Mouse (Mus musculus) lung, embryonic 14.5 days (tissue): Measurements from ENCODE around the gene Lamp5. TPM values are rescaled to one million over a fixed set of nuclear protein-coding genes. Genes with fewer than 3 reads are reported as not detected.

Experiments used
- ATAC-seq: fragments of 200-750 bp; cut with Nextera tagmentation; 2 replicates; pipeline ENCODE4 v1.8.0; 2017; ENCODE audit warnings: mild to moderate bottlenecking, moderate TSS enrichment, moderate library complexity; ENCODE audit not compliant: insufficient read depth
- DNase-seq: peaks from one replicate; pipeline ENCODE4 v3.0.0-alpha.2; 2015
- H3K27ac ChIP-seq: fragments of 300-500 bp; sonication (generic); 2 replicates; pipeline ENCODE4 v1.5.1; 2014; ENCODE audit warnings: low read depth, mild to moderate bottlenecking, moderate library complexity
- H3K27me3 ChIP-seq: fragments of 300-500 bp; sonication (generic); 2 replicates; pipeline ENCODE4 v1.6.1; 2014; ENCODE audit warnings: low read length, control low read depth; ENCODE audit not compliant: insufficient read depth
- H3K36me3 ChIP-seq: fragments of 300-500 bp; sonication (generic); 2 replicates; pipeline ENCODE4 v1.6.1; 2014; ENCODE audit warnings: control low read depth; ENCODE audit not compliant: insufficient read depth
- H3K4me1 ChIP-seq: fragments of 300-500 bp; sonication (generic); 2 replicates; pipeline ENCODE4 v1.6.1; 2014; ENCODE audit warnings: antibody characterized with exemption, control low read depth; ENCODE audit not compliant: insufficient read depth
- H3K4me2 ChIP-seq: fragments of 300-500 bp; sonication (generic); 2 replicates; pipeline ENCODE4 v1.6.1; 2014; ENCODE audit warnings: mild to moderate bottlenecking
- H3K4me3 ChIP-seq: fragments of 300-500 bp; sonication (generic); 2 replicates; pipeline ENCODE4 v1.5.1; 2014; ENCODE audit warnings: low read depth, low read length
- H3K9ac ChIP-seq: fragments of 300-500 bp; sonication (generic); 2 replicates; pipeline ENCODE4 v1.6.1; 2014
- H3K9me3 ChIP-seq: fragments of 300-500 bp; sonication (generic); 2 replicates; pipeline ENCODE4 v1.6.1; 2016; ENCODE audit warnings: low read depth, low read length, control low read depth
- CTCF ChIP-seq: IDR thresholded peaks from 2 replicates; pipeline ENCODE4 v1.5.1; 2016; ENCODE audit warnings: antibody characterized with exemption, low read depth
- WGBS: fragments of 180-500 bp; shearing (Covaris S2); extraction: QIAGEN DNeasy Blood & Tissue Kit; methylation state at CpG from one replicate; pipeline ENCODE4 v1.1.7; 2014; 5-methylcytosine and 5-hydroxymethylcytosine counted together
- polyA plus RNA-seq: library from polyadenylated mRNA; unstranded; fragments of >200 nt; fragmentation: Nextera tagmentation; extraction: Ambion mirVana; gene quantifications from 2 replicates; pipeline ENCODE4 v1.2.1, GENCODE M21; 2014

Lamp5 gene
- 0.28 TPM in 1 of 2 replicates, not detected in the other for polyA plus RNA-seq

DNA sequence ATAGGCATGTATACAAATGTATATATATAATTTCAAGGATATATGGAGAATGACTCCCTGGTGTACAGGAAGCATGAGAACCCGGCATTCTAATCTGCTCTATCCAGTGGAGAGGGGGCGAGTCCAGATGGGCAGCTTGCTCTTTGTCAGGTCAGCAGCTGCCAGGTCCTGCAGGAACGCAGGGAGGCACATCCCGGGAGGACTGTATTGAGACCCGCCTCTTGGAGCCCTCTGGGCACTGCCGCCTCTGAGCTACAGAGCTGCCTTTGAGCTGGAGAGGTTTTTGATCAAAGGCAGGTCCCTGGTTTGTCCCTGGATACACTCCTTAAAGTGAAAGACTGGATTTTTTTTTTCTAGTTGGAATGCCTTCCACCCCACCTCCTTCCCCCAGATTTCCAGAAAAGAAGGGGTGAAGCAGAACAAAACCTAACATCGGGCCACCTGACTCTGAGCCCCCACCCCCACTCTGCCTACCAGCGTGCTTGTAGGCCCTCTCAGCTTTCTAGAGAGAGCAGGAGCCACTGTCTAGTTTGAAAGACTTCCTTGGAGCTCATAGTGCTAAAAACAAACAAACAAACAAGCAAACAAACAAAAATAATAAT is at the start of gene Lamp5:
TSS of gene Lamp5 (plus strand) at position 552 of the 602 bp plus-strand sequence.
- Histone ChIP-seq H3K4me3 (peak within 1 kb of the TSS; percentile 20; the same call in 1 of the 2 replicates), H3K4me1 (no peaks in the 10 kb centered on the region), H3K27me3 (peaks cover 20% of the 10 kb centered on the region; the same call in 1 of the 2 replicates), H3K4me2 (peak within 1 kb of the TSS; percentile 48), H3K9ac (no peak within 1 kb of the TSS), H3K36me3 (no peaks in the 10 kb centered on the region), H3K9me3 (no peaks in the 10 kb centered on the region), H3K27ac (no peak within 1 kb of the TSS)
- WGBS: 4% methylated on average over 8 of the region's 8 CpGs
- peak; percentile 35; the same call in 1 of the 2 replicates for ATAC-seq
- no peak for TF ChIP-seq CTCF
- DNase-seq: peak; percentile 7

DNA sequence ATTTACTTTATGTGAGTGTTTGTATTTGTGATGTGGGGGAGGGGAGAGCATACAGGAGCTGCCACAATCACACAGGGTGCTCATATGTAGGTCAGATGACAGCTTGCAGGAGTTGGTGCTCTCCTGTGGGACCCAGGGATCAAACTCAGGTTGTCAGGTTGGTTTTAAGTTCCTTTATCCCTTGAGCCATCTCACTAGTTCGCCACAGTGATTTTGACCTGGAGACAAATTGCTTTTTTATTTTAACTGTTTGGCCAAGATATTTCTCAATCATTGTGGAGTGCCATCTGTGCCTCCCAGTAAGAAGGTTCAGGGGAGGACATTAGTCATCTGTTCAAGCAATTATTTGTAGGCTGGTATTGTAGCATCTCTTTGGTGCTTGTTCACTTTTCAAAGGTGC is 48.2 kb upstream of the Lamp5 start:
- Histone ChIP-seq H3K4me3 (no peak overlapping the region), H3K27me3 (no peaks in the 10 kb centered on the region), H3K9ac (no peak overlapping the region), H3K9me3 (no peaks in the 10 kb centered on the region), H3K4me2 (no peak overlapping the region), H3K4me1 (no peaks in the 10 kb centered on the region), H3K27ac (no peak overlapping the region), H3K36me3 (no peaks in the 10 kb centered on the region)
- no peak for TF ChIP-seq CTCF
- DNase-seq (no peak), ATAC-seq (no peak)
- WGBS: 66% methylated on average over 1 of the region's 1 CpGs

DNA sequence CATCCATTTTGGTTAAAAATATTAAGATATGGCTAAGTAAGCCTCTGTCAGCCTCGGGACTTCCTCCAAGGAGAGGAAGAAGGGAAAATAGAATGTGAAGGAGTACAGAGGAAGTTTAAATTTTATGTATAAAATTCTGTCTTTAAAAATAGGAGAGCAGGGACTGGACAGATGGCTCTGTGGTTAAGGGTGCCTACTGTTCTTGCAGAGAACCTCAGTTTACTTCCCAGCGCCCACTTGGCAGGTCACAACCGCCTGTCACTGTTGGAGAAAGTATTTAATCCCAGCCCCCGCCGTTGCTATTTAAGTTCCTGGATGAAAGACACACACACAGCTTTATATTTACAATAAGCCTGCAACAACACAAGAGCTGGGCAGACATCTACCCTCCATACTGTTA is 45.8 kb upstream of the Lamp5 start:
- Histone ChIP-seq H3K4me2 (no peak overlapping the region), H3K4me3 (no peak overlapping the region), H3K9ac (no peak overlapping the region), H3K27me3 (no peaks in the 10 kb centered on the region), H3K4me1 (no peaks in the 10 kb centered on the region), H3K36me3 (no peaks in the 10 kb centered on the region), H3K27ac (no peak overlapping the region), H3K9me3 (no peaks in the 10 kb centered on the region)
- 83% methylated on average over 5 of the region's 5 CpGs for WGBS
- no peak for TF ChIP-seq CTCF
- no peak for ATAC-seq
- no peak for DNase-seq

DNA sequence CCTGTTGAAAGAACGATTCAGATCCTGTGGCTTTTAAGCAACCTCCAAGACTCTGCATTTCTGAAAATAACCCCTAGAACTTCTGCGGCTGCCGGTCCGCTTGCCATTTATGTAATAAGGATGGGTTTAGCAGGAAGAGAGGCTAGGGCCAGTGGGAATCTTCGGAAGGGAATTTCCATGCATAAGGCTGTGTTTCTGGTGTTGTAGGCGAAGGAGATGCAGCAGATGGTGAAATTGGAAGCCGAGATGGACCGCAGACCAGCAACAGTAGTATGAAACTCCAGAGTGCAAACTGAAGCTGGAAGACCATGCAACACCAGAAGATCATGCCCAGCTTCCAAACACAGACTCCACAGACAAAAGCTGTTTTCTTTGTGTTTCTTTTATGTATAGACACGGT is 39.3 kb upstream of the Lamp5 start:
- H3K36me3 ChIP-seq: no peaks in the 10 kb centered on the region
- no peaks in the 10 kb centered on the region for H3K4me1 ChIP-seq
- ATAC-seq (no peak), DNase-seq (no peak)
- WGBS: 91% methylated on average over 9 of the region's 9 CpGs
- no peaks in the 10 kb centered on the region for H3K27me3 ChIP-seq
- no peak overlapping the region for H3K4me2 ChIP-seq
- no peak overlapping the region for H3K9ac ChIP-seq
- no peak overlapping the region for H3K27ac ChIP-seq
- H3K4me3 ChIP-seq: no peak overlapping the region
- H3K9me3 ChIP-seq: no peaks in the 10 kb centered on the region
- no peak for TF ChIP-seq CTCF

DNA sequence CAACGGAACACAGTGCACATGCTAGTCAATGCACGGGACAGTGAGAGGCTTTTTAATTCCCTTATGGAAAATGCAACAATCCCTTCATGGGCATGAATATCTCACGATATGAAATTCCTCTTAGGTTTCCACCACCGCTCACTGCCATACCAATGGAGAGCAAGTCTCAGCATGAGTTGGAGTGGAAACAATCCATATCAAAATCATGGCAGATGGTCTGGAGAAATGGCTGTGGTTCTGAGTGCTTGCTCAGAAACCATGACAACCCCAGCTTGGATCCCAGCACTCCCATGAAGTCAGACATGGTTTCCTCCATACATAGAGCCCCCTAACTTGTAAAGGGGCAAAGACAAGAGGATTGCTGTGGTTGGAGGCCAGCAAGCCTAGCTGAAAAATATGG is 3.6 kb upstream of the Lamp5 start:
- WGBS: 90% methylated on average over 4 of the region's 4 CpGs
- Histone ChIP-seq H3K4me1 (no peaks in the 10 kb centered on the region), H3K9me3 (no peaks in the 10 kb centered on the region), H3K27me3 (peaks cover 16% of the 10 kb centered on the region; the same call in 1 of the 2 replicates), H3K36me3 (no peaks in the 10 kb centered on the region), H3K4me2 (no peak overlapping the region), H3K4me3 (no peak overlapping the region), H3K9ac (no peak overlapping the region), H3K27ac (no peak overlapping the region)
- ATAC-seq (no peak), DNase-seq (no peak)
- no peak for TF ChIP-seq CTCF

DNA sequence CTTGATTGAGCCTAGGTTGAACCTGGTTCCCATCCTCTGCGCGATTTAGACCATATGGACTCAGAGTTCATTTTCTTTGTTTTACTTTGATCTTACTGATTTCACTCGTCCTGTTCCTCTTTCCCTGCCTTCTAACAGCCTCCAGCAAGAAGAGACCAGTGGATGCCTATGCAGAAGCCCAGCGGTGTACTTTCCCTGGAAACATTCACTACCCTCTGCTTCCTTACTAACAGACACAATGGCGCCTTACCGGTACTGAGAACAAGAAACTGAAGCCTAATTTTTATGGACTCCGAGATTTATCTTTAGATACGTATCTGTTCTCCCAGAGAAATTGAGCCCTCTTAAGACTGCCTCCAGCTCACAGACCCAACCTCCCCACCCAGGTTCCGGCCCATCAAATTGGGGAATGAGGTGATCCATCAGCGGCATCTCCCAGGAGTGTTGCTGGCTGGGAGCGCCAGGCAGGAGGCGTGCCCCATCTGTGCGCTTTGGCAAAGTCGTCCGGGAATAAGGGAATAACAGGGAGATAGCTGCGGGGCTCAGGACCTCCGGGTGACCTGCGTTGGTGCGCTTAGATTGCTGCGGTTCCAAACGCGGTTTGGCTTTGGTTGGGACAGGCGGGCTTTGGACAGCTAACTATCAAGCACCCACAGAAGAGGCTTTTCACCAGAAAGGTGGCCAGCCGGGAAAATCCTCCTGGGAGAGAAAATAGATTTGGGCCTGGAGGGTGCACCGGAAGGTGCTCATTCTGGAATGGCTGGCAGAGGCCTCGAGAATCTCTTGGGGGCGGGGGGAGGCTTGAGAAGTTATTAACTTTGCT is 1.0 kb upstream of the Lamp5 start:
- Histone ChIP-seq H3K4me1 (no peaks in the 10 kb centered on the region), H3K9me3 (no peaks in the 10 kb centered on the region), H3K9ac (no peak overlapping the region), H3K4me2 (peak overlapping the region; percentile 48), H3K27ac (no peak overlapping the region), H3K4me3 (peak overlapping the region; percentile 20; the same call in 1 of the 2 replicates), H3K27me3 (peaks cover 20% of the 10 kb centered on the region; the same call in 1 of the 2 replicates), H3K36me3 (no peaks in the 10 kb centered on the region)
- WGBS: 19% methylated on average over 27 of the region's 27 CpGs
- ATAC-seq: no peak
- DNase-seq: peak; percentile 13
- no peak for TF ChIP-seq CTCF

DNA sequence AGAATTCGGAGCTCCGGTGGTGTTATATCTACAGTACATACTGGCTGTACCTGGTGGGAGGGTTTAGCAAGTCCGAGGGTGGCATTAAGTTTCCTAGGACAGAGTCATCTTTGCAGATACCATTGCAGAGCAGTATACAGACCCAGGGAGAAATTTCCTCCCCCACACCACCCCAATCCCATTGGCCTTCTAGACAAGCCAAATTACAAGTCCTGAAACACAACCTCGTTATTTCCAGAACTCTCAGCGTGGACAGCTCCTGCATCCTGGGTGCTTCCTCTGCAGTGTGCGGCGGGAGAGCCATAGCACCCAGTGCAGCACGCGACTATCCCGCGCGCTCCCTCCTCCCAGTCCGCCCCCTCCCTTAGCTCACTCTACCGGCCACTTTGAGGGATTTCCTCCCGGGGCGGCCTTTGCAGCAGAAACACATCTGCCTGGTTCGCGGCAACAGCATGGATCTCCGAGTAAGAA is 5.9 kb downstream of the Lamp5 start:
- H3K9ac ChIP-seq: no peak overlapping the region
- H3K36me3 ChIP-seq: no peaks in the 10 kb centered on the region
- H3K27me3 ChIP-seq: peaks cover 42% of the 10 kb centered on the region
- ATAC-seq (peak; percentile 75; the same call in 1 of the 2 replicates), DNase-seq (peak; percentile 54)
- H3K27ac ChIP-seq: no peak overlapping the region
- no peak for TF ChIP-seq CTCF
- H3K4me3 ChIP-seq: no peak overlapping the region
- H3K9me3 ChIP-seq: no peaks in the 10 kb centered on the region
- 7% methylated on average over 19 of the region's 19 CpGs for WGBS
- H3K4me1 ChIP-seq: no peaks in the 10 kb centered on the region
- H3K4me2 ChIP-seq: peak overlapping the region; percentile 4; the same call in 1 of the 2 replicates
